Mouse (Mus musculus) heart, postnatal 14 days (tissue): ENCODE data around the gene Supt6. TPM values are rescaled to one million over a fixed set of nuclear protein-coding genes. Genes with fewer than 3 reads are reported as not detected.

Experiments used
- microRNA-seq, 2 experiments: library from miRNA; unstranded; fragments of <30 nt; microRNA quantifications; one replicate each; pipeline ENCODE4 v1.2.0; 2021 to 2022
- total RNA-seq, 2 experiments: library from RNA; stranded (reverse); gene quantifications; 2 replicates each; pipeline ENCODE4 v1.2.3; 2021

The Supt6 gene
- total RNA-seq, 2 experiments from 2014 or later: 29.6 to 31.7 TPM

Small RNA genes lying within 50 kb of the gene (microRNA-seq; reads per million reads assigned to microRNA genes)
- gene Mir7653: 1.1 to 1.9 reads per million in 2 experiments

Other genes with a start within 250 kb of the Supt6 start
- gene Dhrs13, start 213.7 kb downstream of the Supt6 start, total RNA-seq: 1 to 10 TPM; 3.8 to 3.9 TPM
- 10 to 100 TPM; 66.2 to 69.1 TPM for gene Flot2, start 208.1 kb downstream of the Supt6 start, total RNA-seq
- gene Eral1, start 165.6 kb downstream of the Supt6 start, total RNA-seq: 10 to 100 TPM; 22.2 to 25.6 TPM
- 10 to 100 TPM; 14.4 to 14.6 TPM for gene Fam222b, start 151.3 kb downstream of the Supt6 start, total RNA-seq
- gene Traf4, start 80.4 kb downstream of the Supt6 start, total RNA-seq: 10 to 100 TPM; 10.3 to 11.2 TPM
- gene Nek8, start 69.3 kb downstream of the Supt6 start, total RNA-seq: 1 to 10 TPM; 4.8 to 6.2 TPM
- 1 to 10 TPM; 6.5 to 7.6 TPM for gene Tlcd1, start 69.3 kb downstream of the Supt6 start, total RNA-seq
- 100 to 1,000 TPM; 776 to 812 TPM for gene Rpl23a, start 62.4 kb downstream of the Supt6 start, total RNA-seq
- gene Rab34, start 57.6 kb downstream of the Supt6 start, total RNA-seq: 10 to 100 TPM; 14.2 to 17.8 TPM
- gene Proca1, start 52.6 kb downstream of the Supt6 start, total RNA-seq: 1 to 10 TPM in 1 of 2 experiments, under 1 TPM in 1; 0.76 to 2.6 TPM
- gene Sdf2, start 241 bp downstream of the Supt6 start, total RNA-seq: 10 to 100 TPM; 49.8 to 51.3 TPM
- 100 to 1,000 TPM; 184 to 186 TPM for gene 2610507B11Rik, start 15.8 kb upstream of the Supt6 start, total RNA-seq
- 1 to 10 TPM in 1 of 2 experiments, under 1 TPM in 1; 0.90 to 1.9 TPM for gene BC030499, start 44.9 kb upstream of the Supt6 start, total RNA-seq
- 1 to 10 TPM; 2.2 to 4.2 TPM for gene Spag5, start 55.5 kb upstream of the Supt6 start, total RNA-seq
- gene Aldoc, start 77.0 kb upstream of the Supt6 start, total RNA-seq: 1 to 10 TPM in 1 of 2 experiments, under 1 TPM in 1; 0.54 to 1.0 TPM
- 10 to 100 TPM; 23.5 to 23.9 TPM for gene Pigs, start 82.4 kb upstream of the Supt6 start, total RNA-seq
- 1 to 10 TPM; 5.9 to 6.3 TPM for gene Unc119, start 97.5 kb upstream of the Supt6 start, total RNA-seq
- gene Foxn1, start 140.6 kb upstream of the Supt6 start, total RNA-seq: under 1 TPM in 1 of 2 experiments, not detected in 1; 0.24 TPM
- gene Slc13a2, start 176.2 kb upstream of the Supt6 start, total RNA-seq: not detected
- gene Slc46a1, start 219.7 kb upstream of the Supt6 start, total RNA-seq: 1 to 10 TPM; 2.3 to 3.1 TPM